Mouse (Mus musculus) spleen, postnatal 36 days (tissue): Measurements from ENCODE around the gene Ankrd55.

Experiments used
- DNase-seq, 2 experiments: peaks; one replicate each; pipeline ENCODE4 v3.0.0; 2022; ENCODE audit warnings: low spot score in 2 of 2, mixed read lengths in 1 of 2

Gene Ankrd55

GRCm38 (mm10) chr13:112288225-112289178, at the start of gene Ankrd55:
Gene Ankrd55, plus strand, starts transcription at chr13:112288451.
- DNase-seq, result peak; percentile 48 to 53

- DNase-seq, result no peak
Observed at GRCm38 (mm10) chr13:112239239-112239638, 49.0 kb upstream of the Ankrd55 start.

- no peak for DNase-seq
Observed at GRCm38 (mm10) chr13:112241431-112241830, 46.8 kb upstream of the Ankrd55 start.

GRCm38 (mm10) chr13:112245131-112245530, 43.1 kb upstream of the Ankrd55 start:
- DNase-seq, result no peak

GRCm38 (mm10) chr13:112251433-112251832, 36.8 kb upstream of the Ankrd55 start:
- DNase-seq, result no peak

GRCm38 (mm10) chr13:112252012-112252411, 36.2 kb upstream of the Ankrd55 start:
- DNase-seq, result no peak

- no peak for DNase-seq
Observed at GRCm38 (mm10) chr13:112252991-112253620, 35.1 kb upstream of the Ankrd55 start.

GRCm38 (mm10) chr13:112254116-112254515, 34.1 kb upstream of the Ankrd55 start:
- DNase-seq, result no peak

GRCm38 (mm10) chr13:112255862-112256261, 32.4 kb upstream of the Ankrd55 start:
- no peak for DNase-seq

- no peak for DNase-seq
Observed at GRCm38 (mm10) chr13:112258478-112258877, 29.8 kb upstream of the Ankrd55 start.

- DNase-seq, result peak; percentile 60 to 67
Observed at GRCm38 (mm10) chr13:112259398-112259797, 28.9 kb upstream of the Ankrd55 start.

GRCm38 (mm10) chr13:112264666-112265065, 23.6 kb upstream of the Ankrd55 start:
- DNase-seq, result peak in 1 of 2 experiments; percentile 10

- peak; percentile 8 to 39 for DNase-seq
Observed at GRCm38 (mm10) chr13:112271901-112272537, 16.2 kb upstream of the Ankrd55 start.

- DNase-seq, result no peak
Observed at GRCm38 (mm10) chr13:112274636-112275035, 13.6 kb upstream of the Ankrd55 start.

GRCm38 (mm10) chr13:112275951-112276350, 12.3 kb upstream of the Ankrd55 start:
- DNase-seq, result no peak

GRCm38 (mm10) chr13:112277544-112277943, 10.7 kb upstream of the Ankrd55 start:
- DNase-seq, result no peak

- no peak for DNase-seq
Observed at GRCm38 (mm10) chr13:112278251-112278650, 10.0 kb upstream of the Ankrd55 start.

- no peak for DNase-seq
Observed at GRCm38 (mm10) chr13:112287135-112287534, 1.1 kb upstream of the Ankrd55 start.

- DNase-seq, result peak; percentile 19 to 39
Observed at GRCm38 (mm10) chr13:112287571-112288224, 553 bp upstream of the Ankrd55 start.

- no peak for DNase-seq
Observed at GRCm38 (mm10) chr13:112289338-112289737, 1.1 kb downstream of the Ankrd55 start.

- DNase-seq, result no peak
Observed at GRCm38 (mm10) chr13:112289981-112290380, 1.7 kb downstream of the Ankrd55 start.

GRCm38 (mm10) chr13:112292489-112292888, 4.2 kb downstream of the Ankrd55 start:
- no peak for DNase-seq
